Mouse (Mus musculus) megakaryocyte, embryonic 14.5 days (primary cell): Measurements from ENCODE around the gene Tmem178b. TPM values are rescaled to one million over a fixed set of nuclear protein-coding genes. Genes with fewer than 3 reads are reported as not detected.

Source experiments
- H3K27me3 ChIP-seq: replicated peaks from 2 replicates; pipeline ENCODE3; 2012; ENCODE audit warnings: inconsistent platforms
- H3K36me3 ChIP-seq: replicated peaks from 2 replicates; pipeline ENCODE3; 2012; ENCODE audit warnings: low read length, inconsistent platforms, mixed read lengths
- H3K4me1 ChIP-seq: 2 replicates; pipeline ENCODE4 v1.6.1; 2012; ENCODE audit warnings: inconsistent platforms
- H3K4me3 ChIP-seq: replicated peaks from 2 replicates; pipeline ENCODE3; 2012; ENCODE audit warnings: moderate library complexity, mild to moderate bottlenecking, inconsistent platforms
- H3K9me3 ChIP-seq: 2 replicates; pipeline ENCODE4 v1.6.1; 2012; ENCODE audit warnings: inconsistent platforms
- FLI1 ChIP-seq: IDR thresholded peaks from 2 replicates; pipeline ENCODE4 v1.6.1; 2012; ENCODE audit warnings: low read length, inconsistent platforms, mixed read lengths
- GATA1 ChIP-seq: IDR thresholded peaks from 3 replicates; pipeline ENCODE4 v1.6.1; 2012; ENCODE audit warnings: mixed read lengths, low read length, inconsistent platforms, borderline replicate concordance
- polyA plus RNA-seq: library from polyadenylated mRNA; stranded (reverse); fragments of >175 nt; gene quantifications from 2 replicates; pipeline ENCODE4 v1.2.3, GENCODE M21; 2012; ENCODE audit warnings: low replicate concordance; ENCODE audit not compliant: insufficient read depth

Tmem178b gene
- polyA plus RNA-seq, 1 experiment: not detected

- H3K4me3 ChIP-seq: no peak overlapping the region
- no peaks in the 10 kb centered on the region for H3K36me3 ChIP-seq
- no peaks in the 10 kb centered on the region for H3K9me3 ChIP-seq
- no peak for TF ChIP-seq GATA1
- no peaks in the 10 kb centered on the region for H3K27me3 ChIP-seq
- H3K4me1 ChIP-seq: no peaks in the 10 kb centered on the region
Measured at GRCm38 (mm10) chr6:40177870-40178269, 304.8 kb downstream of the Tmem178b start.

- no peaks in the 10 kb centered on the region for H3K27me3 ChIP-seq
- H3K4me3 ChIP-seq: no peak overlapping the region
- H3K9me3 ChIP-seq: no peaks in the 10 kb centered on the region
- no peaks in the 10 kb centered on the region for H3K4me1 ChIP-seq
- no peaks in the 10 kb centered on the region for H3K36me3 ChIP-seq
- TF ChIP-seq GATA1: no peak
- TF ChIP-seq FLI1: no peak
Measured at GRCm38 (mm10) chr6:40180551-40180950, 307.5 kb downstream of the Tmem178b start.

GRCm38 (mm10) chr6:40200661-40201060, 327.6 kb downstream of the Tmem178b start:
- TF ChIP-seq FLI1 (no peak), GATA1 (no peak)
- Histone ChIP-seq H3K4me1 (0 out of 2 replicates have a peak, but pooled peaks cover 3% of the 10 kb centered on the region), H3K36me3 (no peaks in the 10 kb centered on the region), H3K4me3 (no peak overlapping the region), H3K9me3 (peaks cover 5% of the 10 kb centered on the region; the same call in 1 of the 2 replicates), H3K27me3 (peaks cover 11% of the 10 kb centered on the region)

- Histone ChIP-seq H3K36me3 (no peaks in the 10 kb centered on the region), H3K9me3 (peaks cover 24% of the 10 kb centered on the region; the same call in 1 of the 2 replicates), H3K4me3 (no peak overlapping the region), H3K4me1 (0 out of 2 replicates have a peak, but pooled peaks cover 3% of the 10 kb centered on the region), H3K27me3 (peaks cover 25% of the 10 kb centered on the region)
- TF ChIP-seq FLI1: no peak
Measured at GRCm38 (mm10) chr6:40202602-40203001, 329.5 kb downstream of the Tmem178b start.

GRCm38 (mm10) chr6:40205380-40205779, 332.3 kb downstream of the Tmem178b start:
- Histone ChIP-seq H3K9me3 (peaks cover 24% of the 10 kb centered on the region; the same call in 1 of the 2 replicates), H3K36me3 (no peaks in the 10 kb centered on the region), H3K4me3 (no peak overlapping the region), H3K27me3 (peaks cover 24% of the 10 kb centered on the region), H3K4me1 (0 out of 2 replicates have a peak, but pooled peaks cover 3% of the 10 kb centered on the region)
- no peak for TF ChIP-seq FLI1
- TF ChIP-seq GATA1: no peak

- Histone ChIP-seq H3K27me3 (peaks cover 18% of the 10 kb centered on the region), H3K9me3 (peaks cover 24% of the 10 kb centered on the region; the same call in 1 of the 2 replicates), H3K36me3 (no peaks in the 10 kb centered on the region), H3K4me3 (no peak overlapping the region), H3K4me1 (no peaks in the 10 kb centered on the region)
- TF ChIP-seq FLI1 (no peak), GATA1 (no peak)
Measured at GRCm38 (mm10) chr6:40208014-40208413, 334.9 kb downstream of the Tmem178b start.

GRCm38 (mm10) chr6:40209172-40209571, 336.1 kb downstream of the Tmem178b start:
- no peaks in the 10 kb centered on the region for H3K36me3 ChIP-seq
- TF ChIP-seq GATA1 (no peak), FLI1 (no peak)
- H3K9me3 ChIP-seq: peaks cover 24% of the 10 kb centered on the region; the same call in 1 of the 2 replicates
- peaks cover 18% of the 10 kb centered on the region for H3K27me3 ChIP-seq
- H3K4me1 ChIP-seq: no peaks in the 10 kb centered on the region
- no peak overlapping the region for H3K4me3 ChIP-seq

- TF ChIP-seq FLI1 (no peak), GATA1 (no peak)
- H3K4me1 ChIP-seq: no peaks in the 10 kb centered on the region
- no peaks in the 10 kb centered on the region for H3K27me3 ChIP-seq
- H3K4me3 ChIP-seq: no peak overlapping the region
- no peaks in the 10 kb centered on the region for H3K9me3 ChIP-seq
- H3K36me3 ChIP-seq: no peaks in the 10 kb centered on the region
Measured at GRCm38 (mm10) chr6:40217154-40217553, 344.1 kb downstream of the Tmem178b start.

GRCm38 (mm10) chr6:40217651-40218050, 344.6 kb downstream of the Tmem178b start:
- Histone ChIP-seq H3K36me3 (no peaks in the 10 kb centered on the region), H3K9me3 (no peaks in the 10 kb centered on the region), H3K4me3 (no peak overlapping the region), H3K4me1 (no peaks in the 10 kb centered on the region), H3K27me3 (no peaks in the 10 kb centered on the region)
- TF ChIP-seq FLI1: no peak
- no peak for TF ChIP-seq GATA1

- Histone ChIP-seq H3K9me3 (no peaks in the 10 kb centered on the region), H3K4me3 (no peak overlapping the region), H3K36me3 (no peaks in the 10 kb centered on the region), H3K4me1 (no peaks in the 10 kb centered on the region), H3K27me3 (no peaks in the 10 kb centered on the region)
- TF ChIP-seq GATA1 (no peak), FLI1 (no peak)
Measured at GRCm38 (mm10) chr6:40220634-40221120, 347.6 kb downstream of the Tmem178b start.

- Histone ChIP-seq H3K4me3 (no peak overlapping the region), H3K4me1 (no peaks in the 10 kb centered on the region), H3K27me3 (no peaks in the 10 kb centered on the region), H3K36me3 (no peaks in the 10 kb centered on the region), H3K9me3 (no peaks in the 10 kb centered on the region)
- no peak for TF ChIP-seq FLI1
- TF ChIP-seq GATA1: no peak
Measured at GRCm38 (mm10) chr6:40225585-40226280, 352.7 kb downstream of the Tmem178b start.
